Mouse (Mus musculus): ENCODE results near the gene Rpl22.

DNA sequence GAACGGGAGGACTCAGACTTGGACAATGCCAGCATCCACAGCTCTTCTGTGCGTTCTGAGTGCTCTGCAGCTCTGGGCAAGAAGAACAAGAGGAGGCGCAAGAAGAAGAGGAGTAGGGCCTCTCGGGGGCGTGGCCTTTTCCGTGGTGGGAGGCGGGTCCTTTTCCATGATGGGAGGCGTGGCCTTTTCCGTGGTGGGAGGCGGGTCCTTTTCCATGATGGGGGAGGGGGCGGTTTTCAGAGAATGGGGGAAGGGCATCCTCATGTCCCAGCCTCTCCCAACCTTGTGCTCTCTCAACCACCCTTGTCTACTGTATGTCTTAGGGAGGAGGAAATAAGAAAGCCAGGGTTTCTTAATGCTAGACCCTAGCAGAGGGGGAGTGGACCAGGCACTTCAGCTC, 34.2 kb downstream of the Rpl22 start:
- TF ChIP-seq CTCF (IDR thresholded peaks at IDR 0.05; ENCODE audit: extremely low read depth, insufficient read depth, insufficient read length, insufficient replicate concordance): no peak
- TF ChIP-seq POLR2A (IDR thresholded peaks at IDR 0.05; ENCODE audit: low read depth, low read length): no peak

All from spleen, adult 2 months (tissue).